Mouse (Mus musculus): ENCODE results near the gene Olfr1537.

Olfr1537 gene

DNA sequence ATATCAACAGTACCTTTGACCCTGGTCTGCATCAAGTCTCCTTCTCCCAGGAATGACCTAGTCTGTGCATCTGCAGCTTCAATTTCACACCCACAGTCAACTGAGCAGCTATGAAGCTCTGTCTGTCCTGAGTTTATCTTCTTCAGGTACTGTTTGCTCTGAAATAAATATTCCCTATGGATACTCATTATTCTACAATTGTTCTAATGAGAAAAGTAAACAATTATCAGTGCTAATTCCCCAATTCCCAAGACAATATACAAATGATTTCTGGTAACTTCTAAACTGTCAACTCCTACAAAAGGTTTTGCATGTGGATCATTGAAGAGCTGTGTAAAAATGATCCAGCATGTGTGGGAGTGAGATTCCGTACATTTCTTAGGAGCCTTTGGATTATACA, at the start of gene Olfr1537:
TSS of gene Olfr1537 (minus strand) at position 101 of the 400 bp plus-strand sequence.
- DNase-seq (ENCODE audit: low read depth, low spot score), result no peak

DNA sequence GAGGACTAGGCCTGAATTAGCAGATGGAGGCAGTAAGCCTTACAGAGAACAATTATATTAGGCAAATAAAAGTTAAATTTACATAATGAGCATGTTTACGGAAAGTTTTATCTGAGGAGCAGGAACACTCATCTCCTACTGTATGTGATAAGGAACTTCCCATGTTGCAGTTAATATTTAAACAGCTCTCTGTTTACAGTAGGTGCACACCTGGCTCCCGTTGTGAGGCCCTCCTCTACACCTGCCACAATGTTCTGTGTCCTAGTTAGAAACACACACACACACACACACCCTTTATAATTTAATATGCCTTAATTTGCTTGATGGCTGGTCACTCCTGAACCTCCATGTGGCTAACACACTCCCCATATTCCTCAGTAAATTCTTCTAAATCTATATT, 37.3 kb upstream of the Olfr1537 start:
- DNase-seq (ENCODE audit: low read depth, low spot score), result no peak

DNA sequence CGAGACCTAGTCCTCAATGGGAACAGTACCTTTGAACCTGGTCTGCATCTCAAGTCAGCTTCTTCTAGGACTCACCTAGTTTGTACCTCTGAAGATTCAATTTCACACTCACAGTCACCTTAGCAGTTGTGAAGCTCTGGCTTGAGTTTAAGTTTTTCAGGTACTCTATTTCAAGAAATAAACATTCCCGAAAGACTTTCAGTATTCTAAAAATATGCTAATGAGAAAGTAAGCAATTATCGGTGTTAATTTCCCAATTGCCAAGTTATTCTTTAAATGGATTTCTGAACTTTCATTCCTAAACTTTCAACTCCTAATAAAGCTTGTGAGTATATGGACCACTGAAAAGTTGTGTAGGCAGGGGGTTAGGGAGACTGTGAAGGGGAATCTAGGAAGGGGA, 26.9 kb upstream of the Olfr1537 start, which contains the start of gene Olfr945:
TSS of gene Olfr945 (minus strand) at position 101 of the 400 bp plus-strand sequence.
- no peak for DNase-seq (ENCODE audit: low read depth, low spot score)

DNA sequence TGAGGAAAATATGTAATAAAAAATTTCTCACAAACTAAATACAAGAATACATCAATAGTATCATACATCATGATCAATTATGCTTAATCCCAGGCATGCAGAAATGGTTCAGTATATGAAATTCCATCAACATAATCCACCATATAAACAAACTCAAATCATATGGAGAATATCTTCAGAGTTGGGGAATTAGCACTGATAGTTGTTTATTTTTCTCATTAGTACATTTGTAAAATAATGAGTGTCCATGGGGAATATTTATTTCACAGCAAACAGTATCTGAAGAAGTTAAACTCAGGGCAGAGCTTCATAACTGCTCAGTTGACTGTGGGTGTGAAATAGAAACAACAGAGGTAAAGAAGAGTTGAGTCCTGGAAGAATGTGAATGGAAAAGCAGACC, 48.2 kb downstream of the Olfr1537 start, which contains the start of gene Olfr944:
TSS of gene Olfr944 (plus strand) at position 301 of the 400 bp plus-strand sequence.
- no peak for DNase-seq (ENCODE audit: low read depth, low spot score)

Data from c-Kit-negative CD71-positive TER-119-positive erythroid progenitor cells, embryonic 14.5 days (primary cell).